Mouse (Mus musculus) ES-E14 (cell line): ENCODE measurements around the gene Map3k1. TPM values are rescaled to one million over a fixed set of nuclear protein-coding genes. Genes with fewer than 3 reads are reported as not detected.

Experiments used
- DNase-seq: peaks from one replicate; pipeline ENCODE4 v3.0.0-alpha.2; 2013; ENCODE audit warnings: low read depth, low spot score
- H3K27ac ChIP-seq: 2 replicates; pipeline ENCODE4 v1.5.1; 2012; ENCODE audit warnings: low read depth, mild to moderate bottlenecking, low read length, moderate library complexity, mixed read lengths; ENCODE audit not compliant: poor library complexity, insufficient read depth, severe bottlenecking
- H3K36me3 ChIP-seq: 2 replicates; pipeline ENCODE4 v1.6.1; 2012; ENCODE audit warnings: mild to moderate bottlenecking, low read length, moderate library complexity, mixed read lengths; ENCODE audit not compliant: control insufficient read depth, poor library complexity, insufficient read depth, severe bottlenecking
- H3K4me1 ChIP-seq, 2 experiments: fragments of 150-350 bp in 1 of 2; sonication (generic) in 1 of 2; 2 replicates each; pipeline ENCODE4 v1.6.1; 2012; ENCODE audit warnings: low read length in 2 of 2, mild to moderate bottlenecking in 1 of 2, mixed read lengths in 1 of 2; ENCODE audit not compliant: control insufficient read depth in 2 of 2, insufficient read depth in 2 of 2, poor library complexity in 1 of 2
- H3K4me3 ChIP-seq, 2 experiments: fragments of 150-350 bp in 1 of 2; sonication (generic) in 1 of 2; 2 replicates each; pipeline ENCODE4 v1.5.1; 2012; ENCODE audit warnings: low read length in 2 of 2, low read depth in 1 of 2, mild to moderate bottlenecking in 1 of 2, mixed read lengths in 1 of 2; ENCODE audit not compliant: insufficient read depth in 1 of 2, poor library complexity in 1 of 2, severe bottlenecking in 1 of 2
- H3K9ac ChIP-seq: 2 replicates; pipeline ENCODE4 v1.6.1; 2012; ENCODE audit warnings: low read depth, mild to moderate bottlenecking, low read length, mixed read lengths; ENCODE audit not compliant: poor library complexity, insufficient read depth, severe bottlenecking
- H3K9me3 ChIP-seq: fragments of 150-350 bp; sonication (generic); 2 replicates; pipeline ENCODE4 v1.6.1; 2012; ENCODE audit warnings: low read depth, mild to moderate bottlenecking, low read length; ENCODE audit not compliant: control insufficient read depth, insufficient read depth
- CHD2 ChIP-seq: IDR thresholded peaks from 2 replicates; pipeline ENCODE4 v1.6.1; 2014; ENCODE audit warnings: mild to moderate bottlenecking, low read depth, low read length, inconsistent platforms
- HCFC1 ChIP-seq: IDR thresholded peaks from 2 replicates; pipeline ENCODE4 v1.6.1; 2012; ENCODE audit warnings: low read length, inconsistent platforms, borderline replicate concordance; ENCODE audit not compliant: insufficient read depth
- MAFK ChIP-seq: IDR thresholded peaks from 2 replicates; pipeline ENCODE4 v1.6.1; 2014; ENCODE audit warnings: mild to moderate bottlenecking, low read depth, low read length, inconsistent platforms; ENCODE audit not compliant: insufficient read depth
- ZC3H11A ChIP-seq: IDR thresholded peaks from 2 replicates; pipeline ENCODE4 v1.6.1; 2012; ENCODE audit warnings: low read depth, mild to moderate bottlenecking, inconsistent platforms, low read length, borderline replicate concordance
- ZNF384 ChIP-seq: IDR thresholded peaks from 2 replicates; pipeline ENCODE4 v1.6.1; 2012; ENCODE audit warnings: low read depth, low read length, inconsistent platforms
- in situ Hi-C, 2 experiments: fragments of 600-800 bp; cut with MboI; formaldehyde crosslinking; loops; one replicate each; pipeline ENCODE4 v1.15.1; 2025; ENCODE audit warnings: low sequenced_read_pairs in 2 of 2, inconsistent platforms in 1 of 2; ENCODE audit not compliant: unreplicated experiment in 2 of 2
- total RNA-seq: library from RNA; depleted of rRNA; stranded (reverse); fragments of 300-350 nt; gene quantifications from 2 replicates; pipeline ENCODE4 v1.2.3, GENCODE M21; 2012

Map3k1 gene
- total RNA-seq, 1 experiment, result 17.1 TPM

DNA sequence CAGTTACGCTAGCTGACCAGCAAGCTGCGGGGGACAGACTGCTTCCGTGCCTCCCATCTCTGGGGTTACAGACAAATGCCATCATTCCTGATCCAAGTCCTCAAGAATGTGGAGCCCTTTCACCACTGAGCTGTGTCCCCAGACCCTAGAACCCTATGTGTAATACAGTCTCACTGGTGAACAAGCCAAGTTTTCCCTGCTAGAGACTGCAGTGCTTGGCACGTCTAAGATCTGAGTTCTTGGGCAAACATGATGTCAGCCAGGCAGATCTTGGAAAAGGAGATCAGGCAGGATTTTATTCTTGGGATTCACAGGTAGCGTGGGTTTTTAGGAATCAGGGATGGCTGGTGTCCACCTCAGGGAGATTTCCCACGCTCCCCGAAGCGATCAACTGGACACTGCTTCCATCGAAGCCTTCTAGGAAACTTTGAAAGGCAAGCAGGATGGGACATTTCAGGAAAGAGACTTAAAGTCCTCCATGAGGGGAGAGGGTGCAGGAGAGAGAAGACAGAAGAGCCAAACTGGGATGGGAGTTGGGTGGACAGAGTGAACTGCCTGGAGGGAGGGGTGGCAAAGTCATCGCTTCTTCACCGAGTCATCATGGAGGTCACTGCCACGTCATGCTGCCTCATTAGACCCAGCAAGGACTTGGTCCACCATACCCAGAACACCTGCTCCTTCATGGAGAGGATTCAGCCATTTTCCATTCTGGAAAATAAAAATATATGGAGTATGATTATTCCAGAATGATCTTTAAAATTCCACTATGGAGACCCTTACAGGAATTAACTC is 41.4 kb upstream of the Map3k1 start:
- Histone ChIP-seq H3K36me3 (no peaks in the 10 kb centered on the region), H3K9me3 (no peaks in the 10 kb centered on the region), H3K9ac (no peak overlapping the region), H3K27ac (no peak overlapping the region), H3K4me1 (no peaks in the 10 kb centered on the region), H3K4me3 (no peak overlapping the region)
- DNase-seq, result no peak
- in situ Hi-C loops, result no loop called here
- TF ChIP-seq MAFK (no peak), HCFC1 (no peak), CHD2 (no peak), ZC3H11A (no peak), ZNF384 (no peak)

DNA sequence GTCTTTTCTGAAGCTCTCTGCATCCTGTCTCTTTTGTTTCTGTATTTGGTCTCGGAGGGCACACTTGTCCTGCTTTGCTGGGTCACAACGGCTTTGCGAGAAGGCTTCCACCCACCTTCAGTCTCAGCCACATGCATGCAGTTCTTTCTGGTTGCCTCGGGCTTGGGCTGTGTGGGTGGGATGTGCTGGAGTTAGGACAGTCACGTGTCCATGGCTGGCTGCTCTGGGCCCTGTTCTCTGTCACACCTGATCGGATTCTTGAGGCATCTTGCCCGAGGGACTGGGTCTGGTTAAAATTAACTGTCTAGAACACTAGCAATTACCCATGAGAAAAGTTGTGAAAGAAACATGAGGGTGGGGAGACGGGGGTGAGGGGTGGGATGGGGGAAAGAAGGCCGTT is 36.7 kb upstream of the Map3k1 start:
- no peaks in the 10 kb centered on the region for H3K36me3 ChIP-seq
- no peaks in the 10 kb centered on the region for H3K4me1 ChIP-seq
- no peaks in the 10 kb centered on the region for H3K9me3 ChIP-seq
- no peak for DNase-seq
- H3K9ac ChIP-seq, result no peak overlapping the region
- no peak overlapping the region for H3K27ac ChIP-seq
- no peak for TF ChIP-seq HCFC1
- in situ Hi-C loops, result no loop called here
- H3K4me3 ChIP-seq, result no peak overlapping the region

DNA sequence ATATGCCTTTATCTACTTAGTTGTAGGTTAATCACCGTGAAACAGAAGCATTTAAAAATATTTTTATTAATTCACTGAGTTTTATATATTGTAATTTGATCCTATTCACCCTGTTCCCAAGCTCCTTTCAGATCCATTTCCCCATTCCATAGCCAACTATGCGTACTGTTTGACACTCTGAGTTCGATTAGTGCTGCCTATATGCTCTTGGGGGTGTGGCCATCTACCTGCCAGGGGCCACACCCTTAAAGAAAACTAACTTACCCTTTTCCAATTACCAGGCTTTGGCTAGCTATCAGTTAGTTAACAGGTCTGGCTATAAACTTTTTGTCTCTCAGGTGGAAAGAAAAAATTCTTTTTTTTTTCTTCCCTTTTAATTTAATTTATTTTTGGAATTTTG is 35.5 kb upstream of the Map3k1 start:
- no peak overlapping the region for H3K4me3 ChIP-seq
- TF ChIP-seq ZNF384 (no peak), ZC3H11A (no peak), CHD2 (no peak), HCFC1 (no peak), MAFK (no peak)
- H3K9ac ChIP-seq, result no peak overlapping the region
- H3K36me3 ChIP-seq, result no peaks in the 10 kb centered on the region
- no peaks in the 10 kb centered on the region for H3K9me3 ChIP-seq
- no peak overlapping the region for H3K27ac ChIP-seq
- no peaks in the 10 kb centered on the region for H3K4me1 ChIP-seq
- DNase-seq, result no peak
- in situ Hi-C loops, result no loop called here

DNA sequence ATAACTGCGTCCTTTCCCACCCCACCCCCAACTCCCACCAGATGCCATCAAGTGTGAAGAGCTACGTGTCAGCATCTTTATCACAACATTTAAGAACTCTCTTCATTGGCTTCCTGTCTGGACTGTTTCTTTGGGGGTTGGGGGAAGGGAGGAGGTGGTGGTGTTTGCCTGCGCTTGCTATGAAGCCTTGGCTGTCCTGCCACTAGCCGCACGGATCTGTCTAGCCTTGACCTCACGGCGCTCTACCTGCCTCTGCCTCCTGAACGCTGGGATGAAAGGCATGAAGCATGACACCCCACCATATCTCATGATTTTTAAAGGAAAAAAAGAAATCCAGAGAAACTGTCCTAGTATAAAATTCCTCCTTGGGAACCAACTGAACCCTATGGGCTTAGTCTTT is 27.0 kb upstream of the Map3k1 start:
- DNase-seq, result no peak
- no peaks in the 10 kb centered on the region for H3K9me3 ChIP-seq
- H3K9ac ChIP-seq, result no peak overlapping the region
- H3K4me3 ChIP-seq, result no peak overlapping the region
- no peaks in the 10 kb centered on the region for H3K36me3 ChIP-seq
- no peak overlapping the region for H3K27ac ChIP-seq
- TF ChIP-seq HCFC1 (no peak), ZC3H11A (no peak), CHD2 (no peak), ZNF384 (no peak), MAFK (no peak)
- in situ Hi-C loops, result no loop called here
- no peaks in the 10 kb centered on the region; a peak in 1 of 4 replicates for H3K4me1 ChIP-seq

DNA sequence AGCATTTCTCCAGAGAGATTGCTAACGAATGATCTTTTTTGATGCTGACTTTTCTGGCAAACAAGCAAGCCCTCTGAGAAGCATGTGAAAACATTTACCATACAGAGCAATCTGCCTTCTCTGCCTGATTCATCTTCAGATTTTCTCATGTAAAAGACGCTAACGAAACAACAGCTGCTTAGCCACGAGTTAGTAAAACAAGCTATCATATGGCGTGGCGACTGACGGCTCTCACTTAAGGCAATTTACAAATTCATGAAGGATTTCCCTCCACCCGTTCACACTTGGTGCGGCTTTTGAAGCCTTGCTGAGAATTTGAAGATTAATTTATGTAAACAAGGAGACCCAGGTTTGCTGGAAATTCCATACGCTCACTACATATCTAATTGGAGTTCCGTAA is 25.8 kb upstream of the Map3k1 start:
- DNase-seq, result no peak
- no peak overlapping the region for H3K9ac ChIP-seq
- no peaks in the 10 kb centered on the region for H3K9me3 ChIP-seq
- H3K4me3 ChIP-seq, result no peak overlapping the region
- H3K4me1 ChIP-seq, result peaks cover 0 to under 1% of the 10 kb centered on the region in 2 experiments; a peak in 2 of 4 replicates
- no peak overlapping the region for H3K27ac ChIP-seq
- in situ Hi-C loops, result no loop called here
- TF ChIP-seq ZC3H11A (no peak), MAFK (no peak), CHD2 (no peak), ZNF384 (no peak), HCFC1 (no peak)
- H3K36me3 ChIP-seq, result no peaks in the 10 kb centered on the region
